ENCODE assay signal across 21 mouse cellular contexts in the genomic region with DNA sequence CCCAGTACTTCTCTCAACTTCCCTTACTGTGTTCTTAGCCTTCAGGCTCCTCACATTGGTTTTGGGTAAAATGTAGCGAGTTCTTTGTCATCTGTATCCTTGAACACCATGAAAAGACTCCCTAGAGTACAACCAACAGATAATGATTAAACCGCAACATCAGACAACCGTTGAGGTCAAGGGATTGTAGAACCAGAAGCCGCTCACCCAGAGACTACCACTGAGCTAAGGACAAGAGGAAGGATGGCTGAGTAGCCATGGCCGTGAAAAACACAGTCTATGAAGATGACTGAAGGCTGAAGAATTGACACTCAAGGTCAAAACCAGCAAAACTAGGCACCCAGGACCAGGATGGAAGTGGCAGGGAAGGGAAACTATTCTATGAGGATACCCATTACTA. TPM values are rescaled to one million over a fixed set of nuclear protein-coding genes. Genes with fewer than 3 reads are reported as not detected.
DNase-seq lines count a peak whose midpoint lies in the region; ATAC-seq and TF ChIP-seq lines count a peak whose summit lies in the region.
"Had no signal": no experiment of that assay in that cellular context is flagged by ENCODE, and none has a peak within 500 bp of the region (broad histone marks: within the 10 kb centered on the region; RNA-seq: fewer than 3 reads in every experiment).

No protein-coding gene starts in this region.

- no peak overlapping the region for H3K9ac ChIP-seq in intestine, postnatal 0 days (ENCODE audit: low read depth, low read length)
- no peak overlapping the region for H3K9ac ChIP-seq in intestine, embryonic 15.5 days
- H3K9ac ChIP-seq: embryonic facial prominence, embryonic 12.5 days; embryonic facial prominence, embryonic 15.5 days; forebrain, postnatal 0 days; hindbrain, embryonic 12.5 days; hindbrain, embryonic 15.5 days had no signal

- H3K4me3 ChIP-seq in intestine, postnatal 0 days (ENCODE audit: low read depth, low read length) = no peak overlapping the region
- H3K4me3 ChIP-seq in intestine, embryonic 15.5 days (replicated peaks) = no peak overlapping the region
- H3K4me3 ChIP-seq in E14TG2a.4 (replicated peaks; ENCODE audit: low read length) = 0 out of 2 replicates have a peak overlapping the region, but pooled peaks have one; percentile 5
- H3K4me3 ChIP-seq: embryonic facial prominence, embryonic 12.5 days; embryonic facial prominence, embryonic 15.5 days; gastrocnemius, adult 2 months; hindbrain, embryonic 12.5 days; hindbrain, embryonic 15.5 days had no signal

- TF ChIP-seq CTCF in intestine, postnatal 0 days (IDR thresholded peaks at IDR 0.05; ENCODE audit: low read depth) = no peak
- TF ChIP-seq CTCF in E14TG2a.4 (conservative IDR thresholded peaks at IDR 0.05; ENCODE audit: low read length) = no peak

- H3K4me2 ChIP-seq in intestine, postnatal 0 days (replicated peaks; ENCODE audit: low read depth) = 0 out of 2 replicates have a peak overlapping the region, but pooled peaks have one; percentile 35
- H3K4me2 ChIP-seq in intestine, embryonic 15.5 days (replicated peaks) = no peak overlapping the region
- H3K4me2 ChIP-seq: embryonic facial prominence, embryonic 12.5 days; embryonic facial prominence, embryonic 15.5 days; heart, embryonic 11.5 days; hindbrain, embryonic 12.5 days; hindbrain, embryonic 15.5 days had no signal

- no peak overlapping the region for H3K27ac ChIP-seq in intestine, postnatal 0 days (ENCODE audit: low read depth, low read length)
- no peak overlapping the region for H3K27ac ChIP-seq in intestine, embryonic 15.5 days
- H3K27ac ChIP-seq: embryonic facial prominence, embryonic 12.5 days; embryonic facial prominence, embryonic 15.5 days; gastrocnemius, adult 2 months; hindbrain, embryonic 12.5 days; hindbrain, embryonic 15.5 days had no signal

- H3K27me3 ChIP-seq in intestine, postnatal 0 days (replicated peaks; ENCODE audit: control insufficient read depth, insufficient read depth, low read length) = no peaks in the 10 kb centered on the region
- H3K27me3 ChIP-seq in intestine, embryonic 15.5 days (replicated peaks) = no peaks in the 10 kb centered on the region
- H3K27me3 ChIP-seq in E14TG2a.4 (ENCODE audit: insufficient read depth, low read length) = no peaks in the 10 kb centered on the region
- H3K27me3 ChIP-seq: embryonic facial prominence, embryonic 12.5 days; embryonic facial prominence, embryonic 15.5 days; hindbrain, embryonic 12.5 days; hindbrain, embryonic 15.5 days had no signal

- peaks cover 32% of the 10 kb centered on the region for H3K36me3 ChIP-seq in intestine, postnatal 0 days (ENCODE audit: control insufficient read depth, insufficient read depth)
- peaks cover 14% of the 10 kb centered on the region for H3K36me3 ChIP-seq in intestine, embryonic 15.5 days
- peaks cover 87% of the 10 kb centered on the region for H3K36me3 ChIP-seq in E14TG2a.4 (ENCODE audit: insufficient read depth, low read length)

- DNase-seq in kidney, adult 9 months = peak; percentile 80
- no peak for DNase-seq in kidney, postnatal 10 days
- DNase-seq in right cerebral cortex, postnatal 36 days (ENCODE audit: low spot score in 2 of 2) = no peak
- DNase-seq: adrenal gland, adult 2 months; adrenal gland, postnatal 14 days; cerebellum, adult 11 months; cerebellum, adult 2 months; cerebellum, adult 9-11 months; cerebellum, postnatal 25 days; forebrain, postnatal 0 days; gastrocnemius, adult 2 months; gastrocnemius, postnatal 14 days had no signal

- 84% methylated on average over 5 of the region's 5 CpGs for WGBS in intestine, postnatal 0 days
- 92% methylated on average over 5 of the region's 5 CpGs for WGBS in intestine, embryonic 15.5 days

- no peak for ATAC-seq in intestine, postnatal 0 days
- no peak for ATAC-seq in intestine, embryonic 15.5 days
- ATAC-seq: forebrain, embryonic 14.5 days; forebrain, postnatal 0 days had no signal

- H3K4me1 ChIP-seq in intestine, postnatal 0 days (replicated peaks; ENCODE audit: control insufficient read depth, insufficient read depth, low read length) = peaks cover 6% of the 10 kb centered on the region; the same call in 1 of the 2 replicates
- H3K4me1 ChIP-seq in intestine, embryonic 15.5 days (replicated peaks) = peaks cover 11% of the 10 kb centered on the region; the same call in 1 of the 2 replicates
- H3K4me1 ChIP-seq in E14TG2a.4 (replicated peaks; ENCODE audit: low read depth, low read length) = peaks cover 86% of the 10 kb centered on the region
- H3K4me1 ChIP-seq: embryonic facial prominence, embryonic 12.5 days; embryonic facial prominence, embryonic 15.5 days; hindbrain, embryonic 15.5 days had no signal

- H3K9me3 ChIP-seq in intestine, postnatal 0 days (ENCODE audit: control insufficient read depth) = no peaks in the 10 kb centered on the region
- H3K9me3 ChIP-seq in intestine, embryonic 15.5 days = no peaks in the 10 kb centered on the region
- H3K9me3 ChIP-seq in E14TG2a.4 (ENCODE audit: low read length) = no peaks in the 10 kb centered on the region
- H3K9me3 ChIP-seq: embryonic facial prominence, embryonic 12.5 days; embryonic facial prominence, embryonic 15.5 days; hindbrain, embryonic 12.5 days; hindbrain, embryonic 15.5 days had no signal

RNA-seq across cellular contexts. Expression of gene Xpnpep1, which starts 10.3 kb away (rescaled TPM):
- 333 and 357 TPM in 2 replicates for polyA plus RNA-seq in intestine, postnatal 0 days (2015; fragmentation: Nextera tagmentation; extraction: Ambion mirVana)
- 182 and 206 TPM in 2 replicates for polyA plus RNA-seq in intestine, embryonic 15.5 days (2015; fragmentation: Nextera tagmentation; extraction: Ambion mirVana)
